Mouse (Mus musculus): ENCODE data around the gene Npas3. TPM values are rescaled to one million over a fixed set of nuclear protein-coding genes. Genes with fewer than 3 reads are reported as not detected.

Gene Npas3
- polyA plus RNA-seq, 1 experiment from 2014 or later: 0.61 TPM

DNA sequence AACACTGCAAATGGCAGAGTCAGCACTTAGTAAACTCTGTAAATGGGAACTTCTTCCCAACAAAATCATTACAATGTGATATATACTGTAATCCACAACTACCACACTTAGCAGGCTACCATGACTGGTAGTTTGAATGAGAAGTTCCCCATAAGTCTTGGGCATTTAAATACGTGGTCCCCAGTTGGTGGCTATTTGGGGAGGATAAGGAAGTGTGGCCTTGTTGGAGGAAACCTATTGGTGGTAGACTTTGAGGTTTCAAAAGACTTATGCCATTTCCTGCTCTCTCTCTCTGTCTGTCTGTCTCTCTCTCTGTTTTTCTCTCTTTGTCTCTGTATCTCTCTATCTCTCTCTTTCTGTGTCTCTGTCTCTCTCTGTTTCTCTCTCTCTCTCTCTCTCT lies 871.9 kb downstream of the Npas3 start:
- Histone ChIP-seq H3K36me3 (ENCODE audit: control insufficient read depth, insufficient read depth, low read length) (no peaks in the 10 kb centered on the region), H3K4me1 (replicated peaks; ENCODE audit: control insufficient read depth, insufficient read depth) (no peaks in the 10 kb centered on the region), H3K9me3 (ENCODE audit: control insufficient read depth, low read length) (no peaks in the 10 kb centered on the region), H3K4me2 (replicated peaks; ENCODE audit: low read depth) (no peak overlapping the region), H3K27ac (replicated peaks) (no peak overlapping the region), H3K4me3 (ENCODE audit: low read depth, low read length) (no peak overlapping the region), H3K27me3 (ENCODE audit: control insufficient read depth, insufficient read depth, low read length) (no peaks in the 10 kb centered on the region), H3K9ac (ENCODE audit: low read length) (no peak overlapping the region)
- TF ChIP-seq CTCF (IDR thresholded peaks at IDR 0.05; ENCODE audit: low read depth) (no peak), EP300 (optimal IDR thresholded peaks at IDR 0.05) (no peak)
- ATAC-seq (ENCODE audit: low FRiP score, low TSS enrichment): no peak
- 81% methylated on average over 1 of the region's 1 CpGs for WGBS
- no peak for DNase-seq (ENCODE audit: low spot score)

DNA sequence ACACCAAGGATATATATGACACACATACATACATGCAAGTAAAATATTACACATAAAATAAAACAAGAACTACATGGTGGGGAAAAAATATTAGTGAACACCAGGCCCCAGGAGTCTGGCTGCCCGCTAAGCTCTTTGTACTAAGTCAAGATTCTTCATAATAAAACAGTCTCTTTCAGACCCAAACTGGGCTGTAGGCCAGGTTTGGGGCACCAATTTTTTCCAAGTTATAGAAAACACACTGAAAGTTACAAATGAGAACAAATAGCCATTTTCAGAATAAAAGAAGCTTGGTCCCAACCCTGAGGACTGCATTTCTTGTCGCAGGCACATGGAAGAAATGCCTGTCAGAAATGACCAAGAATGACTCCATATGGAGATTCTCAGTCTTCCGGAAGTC lies 872.8 kb downstream of the Npas3 start:
- Histone ChIP-seq H3K9ac (ENCODE audit: low read length) (no peak overlapping the region), H3K9me3 (ENCODE audit: control insufficient read depth, low read length) (no peaks in the 10 kb centered on the region), H3K36me3 (ENCODE audit: control insufficient read depth, insufficient read depth, low read length) (no peaks in the 10 kb centered on the region), H3K4me3 (ENCODE audit: low read depth, low read length) (no peak overlapping the region), H3K27me3 (ENCODE audit: control insufficient read depth, insufficient read depth, low read length) (no peaks in the 10 kb centered on the region), H3K27ac (replicated peaks) (no peak overlapping the region), H3K4me1 (replicated peaks; ENCODE audit: control insufficient read depth, insufficient read depth) (no peaks in the 10 kb centered on the region), H3K4me2 (replicated peaks; ENCODE audit: low read depth) (no peak overlapping the region)
- ATAC-seq (ENCODE audit: low FRiP score, low TSS enrichment): no peak
- no peak for DNase-seq (ENCODE audit: low spot score)
- TF ChIP-seq CTCF (IDR thresholded peaks at IDR 0.05; ENCODE audit: low read depth) (no peak), EP300 (optimal IDR thresholded peaks at IDR 0.05) (no peak)
- 62% methylated on average over 3 of the region's 3 CpGs for WGBS

Data from stomach, postnatal 0 days (tissue).